Mouse (Mus musculus): ENCODE results near the gene Pdhb. TPM values are rescaled to one million over a fixed set of nuclear protein-coding genes. Genes with fewer than 3 reads are reported as not detected.

Gene Pdhb
- total and polyA plus RNA-seq, 3 experiments, result 109 to 140 TPM; not detected in 1

Other genes with a start within 250 kb of the Pdhb start
- not detected in 2 replicates for gene Gm45521, start 215.7 kb downstream of the Pdhb start, total RNA-seq (2012; rRNA removed)
- not detected for gene Gm45521, start 215.7 kb downstream of the Pdhb start, polyA plus RNA-seq (2012; ENCODE audit: insufficient read depth in 1 of 2, insufficient read length in 2 of 2, low read depth in 1 of 2, low replicate concordance in 2 of 2, missing spikeins in 1 of 2)
- gene Dnase1l3, start 178.5 kb downstream of the Pdhb start, total RNA-seq (2012; rRNA removed), result not detected in 2 replicates
- not detected for gene Dnase1l3, start 178.5 kb downstream of the Pdhb start, polyA plus RNA-seq (2012; ENCODE audit: insufficient read depth in 1 of 2, insufficient read length in 2 of 2, low read depth in 1 of 2, low replicate concordance in 2 of 2, missing spikeins in 1 of 2)
- not detected in 2 replicates for gene Abhd6, start 170.1 kb downstream of the Pdhb start, total RNA-seq (2012; rRNA removed)
- not detected for gene Abhd6, start 170.1 kb downstream of the Pdhb start, polyA plus RNA-seq (2012; ENCODE audit: insufficient read depth in 1 of 2, insufficient read length in 2 of 2, low read depth in 1 of 2, low replicate concordance in 2 of 2, missing spikeins in 1 of 2)
- 31.5 and 41.2 TPM in 2 replicates for gene Rpp14, start 92.7 kb downstream of the Pdhb start, total RNA-seq (2012; rRNA removed)
- gene Rpp14, start 92.7 kb downstream of the Pdhb start, polyA plus RNA-seq (2012; ENCODE audit: insufficient read depth in 1 of 2, insufficient read length in 2 of 2, low read depth in 1 of 2, low replicate concordance in 2 of 2, missing spikeins in 1 of 2), result 10 to 100 TPM in 1 of 2 experiments, not detected in 1; 45.5 TPM
- gene Pxk, start 74.8 kb downstream of the Pdhb start, total RNA-seq (2012; rRNA removed), result 5.9 and 6.1 TPM in 2 replicates
- gene Pxk, start 74.8 kb downstream of the Pdhb start, polyA plus RNA-seq (2012; ENCODE audit: insufficient read depth in 1 of 2, insufficient read length in 2 of 2, low read depth in 1 of 2, low replicate concordance in 2 of 2, missing spikeins in 1 of 2), result 10 to 100 TPM in 1 of 2 experiments, not detected in 1; 12.9 TPM
- 3.6 and 4.2 TPM in 2 replicates for gene Kctd6, start 41.1 kb upstream of the Pdhb start, total RNA-seq (2012; rRNA removed)
- 1 to 10 TPM in 1 of 2 experiments, not detected in 1; 5.5 TPM for gene Kctd6, start 41.1 kb upstream of the Pdhb start, polyA plus RNA-seq (2012; ENCODE audit: insufficient read depth in 1 of 2, insufficient read length in 2 of 2, low read depth in 1 of 2, low replicate concordance in 2 of 2, missing spikeins in 1 of 2)
- not detected in 2 replicates for gene Acox2, start 86.3 kb upstream of the Pdhb start, total RNA-seq (2012; rRNA removed)
- gene Acox2, start 86.3 kb upstream of the Pdhb start, polyA plus RNA-seq (2012; ENCODE audit: insufficient read depth in 1 of 2, insufficient read length in 2 of 2, low read depth in 1 of 2, low replicate concordance in 2 of 2, missing spikeins in 1 of 2), result under 1 TPM in 1 of 2 experiments, not detected in 1; 0.43 TPM
- gene Fam107a, start 145.0 kb upstream of the Pdhb start, total RNA-seq (2012; rRNA removed), result not detected in 2 replicates
- gene Fam107a, start 145.0 kb upstream of the Pdhb start, polyA plus RNA-seq (2012; ENCODE audit: insufficient read depth in 1 of 2, insufficient read length in 2 of 2, low read depth in 1 of 2, low replicate concordance in 2 of 2, missing spikeins in 1 of 2), result not detected
- gene Oit1, start 205.7 kb upstream of the Pdhb start, total RNA-seq (2012; rRNA removed), result not detected in 2 replicates
- not detected for gene Oit1, start 205.7 kb upstream of the Pdhb start, polyA plus RNA-seq (2012; ENCODE audit: insufficient read depth in 1 of 2, insufficient read length in 2 of 2, low read depth in 1 of 2, low replicate concordance in 2 of 2, missing spikeins in 1 of 2)

Measured in MEL (cell line).